Mouse (Mus musculus) kidney, postnatal 10 days (tissue): ENCODE measurements around the gene Efnb3.

ENCODE experiments used
- DNase-seq: peaks from one replicate; pipeline ENCODE4 v3.0.0; 2021; ENCODE audit warnings: mixed read lengths

Gene Efnb3

GRCm38 (mm10) chr11:69559851-69560765 is at the start of gene Efnb3:
Gene Efnb3 (minus strand): TSS chr11:69560205.
- DNase-seq, result peak; percentile 68

- no peak for DNase-seq
Measured at GRCm38 (mm10) chr11:69609416-69609815, 49.4 kb upstream of the Efnb3 start.

GRCm38 (mm10) chr11:69608525-69608924 is 48.5 kb upstream of the Efnb3 start:
- no peak for DNase-seq

GRCm38 (mm10) chr11:69606832-69607231 is 46.8 kb upstream of the Efnb3 start:
- DNase-seq, result no peak

- DNase-seq, result no peak
Measured at GRCm38 (mm10) chr11:69606491-69606795, 46.4 kb upstream of the Efnb3 start.

- DNase-seq, result peak; percentile 87
Measured at GRCm38 (mm10) chr11:69605726-69606490, 45.9 kb upstream of the Efnb3 start, which contains the start of gene Atp1b2. Gene Atp1b2 (minus strand): TSS chr11:69605942.

GRCm38 (mm10) chr11:69604795-69605664 is 45.0 kb upstream of the Efnb3 start:
- peak; percentile 59 for DNase-seq

GRCm38 (mm10) chr11:69604347-69604746 is 44.3 kb upstream of the Efnb3 start:
- DNase-seq, result no peak

GRCm38 (mm10) chr11:69603516-69603915 is 43.5 kb upstream of the Efnb3 start:
- DNase-seq, result peak; percentile 37

GRCm38 (mm10) chr11:69601768-69602167 is 41.8 kb upstream of the Efnb3 start:
- DNase-seq, result no peak

- peak; percentile 85 for DNase-seq
Measured at GRCm38 (mm10) chr11:69600098-69600497, 40.1 kb upstream of the Efnb3 start.

GRCm38 (mm10) chr11:69599436-69599835 is 39.4 kb upstream of the Efnb3 start:
- no peak for DNase-seq

- no peak for DNase-seq
Measured at GRCm38 (mm10) chr11:69594853-69595252, 34.8 kb upstream of the Efnb3 start.

- DNase-seq, result no peak
Measured at GRCm38 (mm10) chr11:69592799-69593198, 32.8 kb upstream of the Efnb3 start.

- peak; percentile 25 for DNase-seq
Measured at GRCm38 (mm10) chr11:69591899-69592637, 32.1 kb upstream of the Efnb3 start.

GRCm38 (mm10) chr11:69591424-69591823 is 31.4 kb upstream of the Efnb3 start:
- DNase-seq, result no peak

- DNase-seq, result no peak
Measured at GRCm38 (mm10) chr11:69590622-69591021, 30.6 kb upstream of the Efnb3 start.

GRCm38 (mm10) chr11:69589207-69589834 is 29.3 kb upstream of the Efnb3 start:
- DNase-seq, result no peak

GRCm38 (mm10) chr11:69585718-69586325 is 25.8 kb upstream of the Efnb3 start:
- DNase-seq, result no peak

GRCm38 (mm10) chr11:69584937-69585336 is 24.9 kb upstream of the Efnb3 start:
- DNase-seq, result no peak

GRCm38 (mm10) chr11:69584008-69584407 is 24.0 kb upstream of the Efnb3 start:
- no peak for DNase-seq
